Mouse (Mus musculus): Measurements from ENCODE around the gene Ppard.

- no peak for TF ChIP-seq GATA1 (IDR thresholded peaks at IDR 0.05; ENCODE audit: borderline replicate concordance, low read length)
- TF ChIP-seq FLI1 (IDR thresholded peaks at IDR 0.05; ENCODE audit: low read length): no peak
These were observed 34.8 kb downstream of the Ppard start for GRCm38 (mm10) chr17:28267251-28267650.

All from megakaryocyte, embryonic 14.5 days (primary cell).